Mouse (Mus musculus) right cerebral cortex, postnatal 25 days (tissue): ENCODE data around the gene Skida1.
A peak's percentile ranks its signal among the peaks of the same experiment; 100 is the strongest.
"Not testable (repeated sequence)": the region's sequence is repeated elsewhere in the genome, so short reads cannot be mapped to it uniquely, and the experiment has no call there.

Experiments used
- DNase-seq: peaks from one replicate; pipeline ENCODE4 v3.0.0; 2022

The Skida1 gene

GRCm38 (mm10) chr2:18048453-18049075 lies at the start of gene Skida1:
Skida1 (minus strand) TSS chr2:18049051.
- no peak for DNase-seq

GRCm38 (mm10) chr2:18095804-18096203 lies 47.0 kb upstream of the Skida1 start:
- no peak for DNase-seq

GRCm38 (mm10) chr2:18094319-18094718 lies 45.5 kb upstream of the Skida1 start:
- DNase-seq: no peak

- no peak for DNase-seq
These were observed 45.0 kb upstream of the Skida1 start for GRCm38 (mm10) chr2:18093858-18094257.

GRCm38 (mm10) chr2:18087695-18088094 lies 38.8 kb upstream of the Skida1 start:
- DNase-seq: not testable (repeated sequence)

GRCm38 (mm10) chr2:18080182-18080860 lies 31.5 kb upstream of the Skida1 start:
- DNase-seq: no peak

GRCm38 (mm10) chr2:18071947-18072346 lies 23.1 kb upstream of the Skida1 start:
- no peak for DNase-seq

- DNase-seq: no peak
These were observed 19.4 kb upstream of the Skida1 start for GRCm38 (mm10) chr2:18068071-18068796.

- DNase-seq: no peak
These were observed 17.6 kb upstream of the Skida1 start for GRCm38 (mm10) chr2:18066436-18066835.

GRCm38 (mm10) chr2:18065708-18066030 lies 16.8 kb upstream of the Skida1 start:
- no peak for DNase-seq

GRCm38 (mm10) chr2:18064941-18065707 lies 16.3 kb upstream of the Skida1 start:
- peak; percentile 62 for DNase-seq

- DNase-seq: peak; percentile 95
These were observed 15.6 kb upstream of the Skida1 start for GRCm38 (mm10) chr2:18064356-18064858.

- DNase-seq: peak; percentile 67
These were observed 15.0 kb upstream of the Skida1 start for GRCm38 (mm10) chr2:18063763-18064251.

- no peak for DNase-seq
These were observed 11.5 kb upstream of the Skida1 start for GRCm38 (mm10) chr2:18060396-18060795.

GRCm38 (mm10) chr2:18059891-18060290 lies 11.0 kb upstream of the Skida1 start:
- no peak for DNase-seq

- DNase-seq: no peak
These were observed 10.2 kb upstream of the Skida1 start for GRCm38 (mm10) chr2:18059063-18059462.

GRCm38 (mm10) chr2:18058146-18058708 lies 9.4 kb upstream of the Skida1 start:
- no peak for DNase-seq

GRCm38 (mm10) chr2:18057336-18058145 lies 8.7 kb upstream of the Skida1 start:
- DNase-seq: peak; percentile 66

- DNase-seq: peak; percentile 86
These were observed 8.0 kb upstream of the Skida1 start for GRCm38 (mm10) chr2:18056786-18057255.

GRCm38 (mm10) chr2:18055929-18056785 lies 7.3 kb upstream of the Skida1 start:
- peak; percentile 92 for DNase-seq
